Mouse (Mus musculus) CD4-positive helper T cell, adult 2 months (primary cell): ENCODE measurements around the gene Mgat5b.

Experiments used
- DNase-seq: peaks from one replicate; pipeline ENCODE4 v3.0.0-alpha.2; 2012; ENCODE audit warnings: low read depth, missing footprints, low spot score

Gene Mgat5b

DNA sequence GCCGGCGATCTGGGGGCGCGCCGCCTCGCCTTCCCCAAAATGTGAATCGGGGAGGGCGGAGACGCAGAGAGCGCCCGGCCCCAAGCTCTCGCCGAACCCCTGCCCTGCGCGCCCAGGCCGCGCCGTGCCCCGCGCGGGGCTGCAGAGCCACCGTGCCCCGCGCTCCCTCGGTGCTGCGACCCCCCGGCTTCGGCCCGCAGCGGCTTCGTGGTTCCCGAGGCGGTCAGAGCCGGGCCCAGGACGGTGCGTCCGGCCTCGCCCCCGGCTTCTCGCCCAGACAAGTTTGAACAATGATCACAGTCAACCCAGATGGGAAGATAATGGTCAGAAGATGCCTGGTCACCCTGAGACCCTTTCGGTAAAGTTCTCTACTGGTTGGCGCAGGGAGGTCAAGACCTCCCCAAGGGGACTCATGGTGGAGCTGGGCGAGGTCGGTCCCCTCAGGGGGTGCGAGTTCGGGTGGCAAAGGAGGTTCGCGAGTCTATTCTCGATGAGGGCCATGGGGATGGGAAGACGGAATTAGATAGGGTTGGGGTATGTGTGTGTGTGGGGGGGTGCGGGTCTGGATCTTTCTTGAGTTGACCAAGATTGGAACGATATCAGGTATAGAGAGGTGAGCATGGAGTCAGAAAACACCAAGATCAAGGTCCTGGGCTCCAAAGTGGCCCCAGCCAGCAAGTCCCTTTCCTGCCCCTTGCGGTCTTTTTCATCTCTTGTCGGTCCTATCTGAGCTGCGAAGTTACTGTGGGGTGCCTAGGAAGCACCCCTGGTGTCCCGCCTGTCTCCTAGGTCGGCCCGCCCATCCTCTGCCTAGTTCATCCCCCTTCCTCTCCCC, 740 bp downstream of the Mgat5b start:
- no peak for DNase-seq

DNA sequence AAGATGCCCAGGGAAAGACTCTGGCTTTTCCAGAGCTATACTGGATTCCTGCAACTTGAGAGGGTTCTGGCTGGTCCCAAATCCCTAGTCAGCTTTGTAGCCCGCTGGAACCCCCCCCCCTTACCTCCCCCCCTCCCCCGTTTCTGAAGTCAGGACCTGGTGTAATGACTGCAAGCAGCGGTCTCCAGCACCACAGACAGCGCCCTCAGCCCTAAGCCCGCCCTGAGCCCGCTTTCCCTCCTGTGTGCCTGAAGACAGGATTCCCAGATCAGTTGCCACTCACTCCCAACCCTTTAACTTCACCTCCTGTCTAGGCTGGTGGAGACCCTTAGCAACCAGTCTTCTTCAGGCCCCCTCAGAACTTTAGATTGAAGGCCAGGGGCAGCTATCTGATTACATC, 2.1 kb downstream of the Mgat5b start:
- DNase-seq, result no peak

DNA sequence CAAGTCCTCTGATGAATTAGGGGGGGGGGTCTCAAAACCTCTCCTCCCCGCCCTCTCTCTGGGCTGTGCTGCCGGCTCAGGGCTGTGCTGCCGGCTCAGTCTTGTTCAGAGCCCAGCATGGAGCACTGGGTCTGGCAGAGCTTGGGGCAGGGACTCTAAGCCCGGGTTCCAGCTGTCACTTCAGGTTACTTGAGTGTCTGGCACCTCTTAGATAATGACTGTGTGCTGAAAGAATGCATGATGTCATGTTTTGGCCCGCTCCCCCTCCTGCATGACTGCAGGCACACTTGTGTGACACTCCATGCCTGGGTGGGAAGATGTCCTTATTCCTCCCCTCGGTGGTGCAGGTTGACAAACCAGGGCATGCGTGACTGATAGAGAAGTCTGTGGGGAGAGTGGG, 3.4 kb downstream of the Mgat5b start:
- DNase-seq, result no peak

DNA sequence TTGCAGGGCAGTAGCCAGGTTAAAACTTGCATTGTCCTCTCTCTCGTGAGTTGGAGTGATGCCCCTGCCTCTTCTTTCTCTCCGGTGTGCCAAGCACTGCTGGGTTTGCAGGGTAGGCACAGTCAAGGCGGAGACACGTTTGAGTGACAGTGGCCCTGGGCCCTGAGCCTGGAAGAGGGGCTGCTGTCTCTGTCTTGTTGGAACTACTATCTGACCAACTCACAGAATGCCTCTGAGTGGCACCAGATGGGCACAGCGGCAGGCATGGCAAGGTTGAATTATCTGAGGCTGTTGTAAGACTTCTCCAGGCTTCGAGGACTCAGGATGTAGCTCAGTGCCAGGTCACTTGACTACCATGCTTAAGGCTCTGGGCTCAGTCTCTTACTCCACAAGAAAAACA, 9.4 kb downstream of the Mgat5b start:
- DNase-seq, result no peak

DNA sequence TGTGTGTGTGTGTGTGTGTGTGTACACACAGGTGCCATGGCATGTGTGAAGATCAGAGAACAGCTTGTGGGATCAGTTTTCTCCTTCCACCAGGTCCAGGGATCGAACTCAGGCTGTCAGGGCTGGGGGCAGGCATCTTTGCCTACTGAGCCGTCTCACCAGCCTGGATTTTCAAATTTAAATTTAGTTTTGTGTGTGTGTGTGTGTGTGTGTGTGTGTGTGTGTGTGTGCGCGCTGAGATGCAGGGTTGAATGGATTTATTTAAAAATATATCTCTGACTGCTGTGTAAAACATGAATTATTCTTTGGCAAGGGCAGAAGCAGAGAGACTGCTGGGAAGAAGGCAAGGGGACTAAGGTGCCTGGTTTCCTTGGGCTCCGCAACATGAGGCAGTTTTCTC, 16.2 kb downstream of the Mgat5b start:
- DNase-seq, result no peak

DNA sequence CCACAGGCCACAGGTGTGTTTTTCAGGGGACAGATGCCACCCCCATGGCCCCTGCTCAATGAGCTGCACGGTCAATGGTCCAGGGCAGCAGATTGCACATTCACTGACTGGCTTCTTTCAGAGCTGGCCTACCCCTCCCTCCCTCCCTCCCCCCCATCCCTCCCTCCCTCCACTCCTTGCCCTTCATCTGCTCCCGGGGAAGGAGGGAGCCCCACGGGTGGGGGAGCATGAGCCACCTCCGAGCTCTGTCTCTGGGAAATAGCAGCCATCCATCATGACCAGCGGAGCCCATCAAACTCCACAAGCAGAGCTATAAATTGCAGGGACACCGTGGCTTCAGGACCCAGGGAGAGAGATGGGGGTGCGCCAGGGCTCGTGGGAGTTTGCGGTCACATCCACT, 16.7 kb downstream of the Mgat5b start:
- DNase-seq, result no peak

DNA sequence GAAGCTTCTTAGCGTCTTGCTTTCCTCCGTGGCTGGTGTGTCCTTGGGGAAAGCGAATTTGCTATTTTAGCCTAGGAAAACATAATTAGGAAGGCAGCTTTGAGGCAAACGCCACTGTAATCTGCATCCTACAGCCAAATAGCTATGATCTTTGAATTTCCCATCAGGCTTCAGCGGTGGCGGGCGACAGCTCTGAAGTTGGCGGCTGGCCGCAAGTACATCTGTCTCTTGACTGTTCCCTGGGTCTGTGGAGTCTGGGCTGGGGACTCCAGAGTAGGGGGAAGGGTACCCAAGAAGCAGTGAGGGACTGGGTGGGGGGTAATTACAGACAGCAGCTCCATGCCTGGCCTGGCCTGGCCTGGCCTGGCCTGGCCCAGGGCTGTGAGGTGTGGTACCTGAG, 17.3 kb downstream of the Mgat5b start:
- DNase-seq, result no peak

DNA sequence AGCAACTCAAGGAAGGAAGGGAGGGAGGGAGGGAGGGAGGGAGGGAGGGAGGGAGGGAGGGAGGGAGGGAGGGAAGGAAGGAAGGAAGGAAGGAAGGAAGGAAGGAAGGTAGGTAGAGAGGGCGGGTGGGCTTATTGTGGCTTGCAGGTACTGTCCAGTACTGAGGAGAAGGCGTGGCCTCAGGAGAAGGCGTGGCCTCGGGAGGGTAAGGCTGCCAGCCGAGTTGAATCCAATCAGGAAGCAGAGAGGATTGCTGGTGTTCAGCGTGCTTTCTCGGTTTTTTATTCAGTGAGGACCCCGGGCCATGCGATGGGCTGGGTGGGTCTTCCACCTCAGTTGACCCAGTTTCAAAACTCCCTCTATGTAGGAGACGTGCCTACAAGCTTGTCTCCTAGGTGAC, 18.5 kb downstream of the Mgat5b start:
- DNase-seq, result no peak

DNA sequence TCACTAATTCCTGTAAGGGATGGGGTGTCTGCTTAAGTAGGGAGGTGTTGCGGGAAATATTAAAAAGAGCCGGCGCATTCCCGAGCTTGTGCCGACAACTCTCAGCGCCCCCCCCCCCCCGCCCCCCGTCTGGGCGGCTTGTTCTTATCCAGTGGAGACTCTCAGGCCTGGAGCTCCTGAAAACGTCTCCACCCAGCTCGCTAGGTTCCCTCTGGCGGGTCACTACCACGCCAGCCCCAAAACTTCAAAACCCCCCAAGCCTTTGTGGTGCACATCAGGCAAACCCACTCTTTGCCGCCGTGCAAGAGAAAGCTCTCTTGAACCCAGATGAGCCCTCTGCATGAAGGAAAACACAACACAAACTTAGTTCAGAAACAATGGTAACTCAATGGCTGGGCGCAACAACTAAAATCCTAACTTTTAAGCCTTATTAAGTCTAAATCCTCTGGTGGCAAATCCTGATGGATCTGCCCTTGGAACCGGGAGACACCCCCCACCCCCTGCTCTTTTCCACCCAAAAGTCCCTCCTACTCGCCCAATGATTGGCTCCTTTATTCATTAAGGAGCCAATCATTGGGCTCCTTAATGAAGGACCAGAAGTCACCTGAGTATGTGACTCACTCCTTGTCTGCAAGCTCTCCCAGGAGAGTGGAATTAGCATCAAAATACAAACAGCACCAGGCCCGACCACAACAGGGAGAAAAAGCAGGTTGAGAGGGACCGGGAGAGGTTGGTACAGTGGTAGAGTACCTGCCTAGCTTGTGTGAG, 21.6 kb downstream of the Mgat5b start:
- no peak for DNase-seq

DNA sequence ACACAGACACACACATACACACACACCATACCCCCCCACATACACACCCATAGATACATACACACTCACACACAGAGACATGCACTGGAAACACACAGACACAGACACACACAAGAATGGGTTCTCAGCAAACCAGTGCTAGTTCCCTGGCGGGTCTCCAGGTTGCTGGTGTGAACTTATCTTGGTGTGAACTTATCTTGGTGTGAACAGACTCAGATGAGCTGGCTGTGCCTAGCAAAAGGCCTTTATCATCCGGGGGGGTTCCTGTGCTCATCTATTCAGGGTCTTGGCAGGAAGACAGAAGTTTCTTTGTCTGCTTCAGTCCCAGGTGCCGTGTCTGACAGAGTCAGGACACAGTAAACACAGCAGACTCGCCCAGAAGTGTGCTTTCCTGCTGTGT, 25.7 kb downstream of the Mgat5b start:
- no peak for DNase-seq

DNA sequence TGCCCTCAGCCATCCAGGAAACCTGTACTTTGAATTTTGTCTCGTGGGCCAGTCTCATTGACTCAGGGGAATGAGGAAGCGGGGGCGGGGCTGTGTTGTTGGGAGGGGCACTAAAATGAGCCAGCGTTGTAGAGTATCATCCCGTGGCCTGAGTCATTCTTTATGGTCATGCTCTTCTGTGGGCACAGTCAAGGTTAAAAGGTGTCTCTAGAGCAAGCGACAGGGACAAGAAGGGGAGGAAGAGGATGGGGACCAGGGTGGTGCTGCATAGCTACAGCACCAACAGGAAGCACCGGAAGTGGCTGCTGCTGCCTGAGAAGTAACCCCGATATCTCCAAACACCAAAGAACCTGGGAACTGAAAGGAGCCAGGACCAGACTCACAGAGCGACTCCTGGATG, 31.2 kb downstream of the Mgat5b start:
- peak; percentile 35 for DNase-seq

DNA sequence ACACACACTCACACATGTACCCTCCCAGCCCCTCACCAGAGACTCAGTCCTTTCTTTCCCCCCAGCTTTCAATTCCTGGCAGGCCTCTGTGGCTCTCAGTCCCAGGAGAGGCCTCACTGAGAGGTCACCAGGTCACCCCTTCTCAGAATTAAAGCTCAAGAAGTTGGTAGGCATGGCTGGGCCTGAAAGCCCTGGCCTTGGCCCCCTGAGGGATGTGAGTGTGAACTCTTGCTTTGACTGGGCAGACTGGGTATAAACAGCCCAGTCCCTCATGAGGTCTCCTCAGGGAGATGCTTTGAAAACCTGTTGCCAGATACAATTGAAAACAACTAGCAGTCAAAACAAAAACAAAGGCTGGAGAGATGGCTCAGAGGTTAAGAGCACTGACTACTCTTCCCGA, 32.8 kb downstream of the Mgat5b start:
- no peak for DNase-seq

DNA sequence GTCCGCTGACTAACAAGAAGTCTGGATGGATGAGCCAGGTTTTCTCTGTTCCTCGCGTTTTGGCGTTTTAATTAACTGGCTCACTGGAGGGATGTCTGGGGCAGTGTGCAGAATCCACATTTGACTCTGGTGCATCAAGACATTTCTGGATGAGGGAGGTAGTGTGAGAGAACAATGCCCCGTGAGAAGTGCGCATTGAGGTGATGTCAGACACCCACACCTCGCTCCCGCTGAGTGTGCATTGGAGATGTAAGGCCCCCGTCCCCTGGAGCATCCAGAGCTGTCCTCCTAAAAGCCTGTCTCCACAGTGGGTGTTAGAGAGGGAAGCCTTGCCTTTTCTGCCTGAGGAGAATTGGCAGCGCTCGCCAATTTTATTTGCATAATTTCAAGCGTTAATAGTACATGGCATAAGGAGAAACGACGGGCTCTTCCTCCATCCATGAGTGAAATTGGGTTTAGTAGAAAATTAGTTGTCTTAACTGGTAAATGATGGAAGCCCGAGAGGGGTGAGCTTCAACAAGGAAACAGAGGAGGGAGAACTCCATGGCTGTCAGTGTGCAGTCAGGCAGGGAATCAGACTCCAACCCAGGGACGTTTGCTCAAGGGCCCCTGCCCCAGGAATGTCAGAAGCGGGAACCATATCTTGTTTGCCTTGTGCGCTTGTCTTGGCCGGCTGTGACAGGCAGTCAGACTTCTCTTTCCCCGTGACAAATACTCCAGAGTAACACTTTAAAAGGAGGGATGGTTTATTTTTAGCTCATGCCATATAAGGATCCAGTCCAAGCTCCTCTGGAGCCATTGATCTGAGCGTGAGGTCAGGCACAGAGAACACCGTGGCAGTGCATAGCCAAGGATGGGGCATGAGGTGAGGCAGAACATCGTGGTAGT, 35.8 kb downstream of the Mgat5b start:
- no peak for DNase-seq

DNA sequence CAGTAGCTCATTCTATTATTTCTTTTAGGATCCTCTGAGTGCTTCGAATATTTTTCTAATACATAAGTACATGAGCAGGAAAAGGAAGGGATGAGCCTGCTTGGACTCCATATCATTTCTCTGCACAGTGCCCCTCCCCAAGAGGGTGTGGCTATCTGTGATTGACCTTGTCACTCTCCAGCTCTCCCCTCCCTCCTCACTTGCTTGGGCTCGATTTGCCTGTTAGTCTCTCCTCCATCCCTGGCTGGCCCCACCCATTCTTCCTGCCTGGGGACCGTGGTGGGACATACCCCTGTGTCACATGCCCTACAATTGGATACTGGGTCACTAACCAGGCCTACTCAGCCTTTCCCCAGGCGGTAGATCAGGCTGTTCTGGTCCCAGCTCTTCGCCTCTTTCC, 39.9 kb downstream of the Mgat5b start:
- no peak for DNase-seq

DNA sequence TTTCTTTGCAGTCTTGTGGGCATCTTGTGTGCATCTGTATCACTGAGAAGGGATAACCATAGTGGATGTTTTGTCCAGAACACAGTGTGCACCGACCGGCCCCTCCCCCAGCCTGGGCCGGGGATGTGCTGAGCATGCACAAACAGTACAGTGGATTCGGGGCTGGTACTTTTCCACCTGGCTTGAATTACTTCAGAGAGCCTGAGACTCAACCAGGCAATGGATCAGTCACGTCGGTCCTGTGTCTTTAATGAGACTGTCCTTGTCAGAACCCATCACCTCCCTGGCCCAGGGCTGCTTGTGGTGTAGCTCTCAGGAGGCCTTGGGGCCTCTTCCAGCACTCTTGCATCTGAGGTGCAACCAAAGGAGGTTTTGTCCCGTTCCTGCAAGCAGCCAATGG, 46.4 kb downstream of the Mgat5b start:
- DNase-seq, result no peak

DNA sequence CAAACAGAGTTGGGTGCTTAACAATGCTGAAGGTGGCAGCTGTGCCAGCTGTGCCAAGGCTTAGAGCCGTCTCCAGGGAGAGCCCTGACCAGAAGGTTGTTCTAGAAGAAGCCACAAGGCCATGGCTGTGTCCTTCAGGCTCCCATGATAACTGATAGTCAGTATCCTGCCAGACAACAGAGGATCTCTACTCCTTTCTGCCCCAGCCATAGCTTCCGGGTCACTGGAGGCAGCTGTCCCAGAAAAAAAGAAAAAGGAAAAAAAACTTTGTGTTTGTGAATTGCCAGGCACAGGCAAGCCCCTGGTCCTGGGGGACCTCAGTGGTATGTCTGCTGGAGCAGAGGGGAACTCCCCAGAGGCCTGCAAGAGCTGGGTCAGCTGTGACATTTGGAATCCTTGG, 47.3 kb downstream of the Mgat5b start:
- DNase-seq, result no peak

DNA sequence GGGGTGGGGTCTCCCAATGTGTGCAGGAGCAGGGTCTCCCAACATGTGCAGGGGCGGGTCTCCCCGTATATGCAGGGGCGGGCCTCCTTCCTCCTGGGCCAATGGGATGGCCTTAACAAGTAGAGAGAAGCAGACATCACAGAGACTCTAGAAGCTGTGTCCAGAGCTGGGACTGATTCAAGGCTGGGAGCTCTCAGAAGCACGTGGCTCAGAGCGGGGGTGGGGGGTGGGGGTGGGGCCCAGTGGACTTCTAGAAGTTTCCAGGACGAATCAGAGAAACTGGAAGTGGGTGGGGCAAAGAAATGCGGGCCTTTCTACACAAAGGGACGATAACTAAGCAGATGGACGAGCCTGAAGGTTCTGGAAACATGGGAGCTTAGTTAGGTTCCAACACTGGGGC, 49.9 kb downstream of the Mgat5b start:
- no peak for DNase-seq

DNA sequence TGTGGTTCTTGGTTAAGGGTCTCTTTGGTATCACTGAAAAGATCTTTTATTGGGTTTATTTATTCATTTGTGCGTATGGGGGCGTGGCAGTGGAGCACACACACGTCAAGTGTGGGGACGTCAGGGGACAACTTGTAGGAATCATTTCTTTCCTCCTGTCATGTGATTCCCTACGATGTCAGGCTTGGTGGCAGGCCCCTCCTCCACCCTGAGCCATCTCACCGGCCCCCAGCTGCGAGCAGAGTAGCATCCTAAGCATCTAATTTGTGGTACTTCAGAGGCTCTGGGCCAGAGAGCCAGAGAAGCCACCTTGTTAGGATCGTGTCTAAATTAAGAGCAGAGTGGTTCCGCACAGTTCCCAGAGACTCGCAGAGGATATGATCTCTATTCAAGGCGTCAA, 50.8 kb downstream of the Mgat5b start:
- no peak for DNase-seq

DNA sequence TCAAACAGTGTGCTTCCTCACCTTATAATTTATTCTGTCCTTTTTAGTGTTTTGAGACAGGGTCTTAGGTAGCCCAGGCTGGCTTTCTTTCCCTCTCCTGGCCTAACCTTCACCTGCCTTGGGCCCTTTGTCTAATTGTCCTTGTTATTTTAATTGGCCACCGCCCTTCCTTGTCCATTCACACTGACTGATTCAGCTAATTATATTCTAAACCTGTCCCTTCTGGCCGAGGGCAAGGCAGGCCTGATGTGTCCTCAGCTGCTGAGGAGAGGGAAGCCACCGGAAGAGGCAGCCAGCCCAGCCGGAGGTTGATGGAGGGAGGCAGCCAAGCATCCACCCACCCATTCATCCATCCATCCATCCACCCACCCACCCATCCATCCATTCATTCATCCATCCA, 52.2 kb downstream of the Mgat5b start:
- DNase-seq, result no peak

DNA sequence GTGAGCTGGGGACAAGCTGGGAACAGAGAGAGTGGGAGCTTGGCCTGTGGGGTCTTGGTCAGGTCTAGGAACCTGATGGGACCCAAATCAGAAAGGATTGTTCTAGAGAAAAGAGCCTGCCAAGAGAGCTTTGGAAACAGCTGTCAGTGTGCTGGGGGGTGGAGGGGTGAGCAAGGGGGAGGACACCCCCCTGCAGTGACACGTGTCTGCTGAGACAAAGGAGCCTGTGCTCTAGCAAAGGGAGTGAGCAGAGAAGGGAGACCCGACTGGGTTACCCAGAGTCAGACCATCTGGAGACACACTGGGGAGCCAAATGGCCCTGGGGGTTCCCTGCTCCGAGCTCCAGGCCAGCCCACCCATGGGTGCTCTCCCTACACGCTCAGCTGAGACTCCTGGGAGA, 54.2 kb downstream of the Mgat5b start:
- DNase-seq, result no peak

DNA sequence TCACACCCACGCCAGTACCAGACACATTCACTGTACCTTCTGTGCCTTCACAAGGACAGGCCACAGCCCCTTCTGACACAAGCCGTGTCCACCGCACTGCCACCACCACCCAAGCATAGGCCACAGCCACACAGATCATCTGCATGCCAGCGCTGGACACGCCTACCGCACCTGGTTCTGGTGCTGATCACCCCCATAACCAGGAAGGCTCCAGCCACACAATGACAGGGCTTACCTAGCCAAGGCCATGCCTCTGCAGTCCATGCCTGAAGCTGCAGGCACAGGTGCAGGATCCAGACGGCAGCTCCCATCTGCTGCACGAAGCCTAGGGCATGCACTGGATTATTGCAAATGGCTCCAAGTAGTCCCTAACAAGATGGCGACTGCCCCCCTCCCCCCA, 54.8 kb downstream of the Mgat5b start:
- DNase-seq, result no peak

DNA sequence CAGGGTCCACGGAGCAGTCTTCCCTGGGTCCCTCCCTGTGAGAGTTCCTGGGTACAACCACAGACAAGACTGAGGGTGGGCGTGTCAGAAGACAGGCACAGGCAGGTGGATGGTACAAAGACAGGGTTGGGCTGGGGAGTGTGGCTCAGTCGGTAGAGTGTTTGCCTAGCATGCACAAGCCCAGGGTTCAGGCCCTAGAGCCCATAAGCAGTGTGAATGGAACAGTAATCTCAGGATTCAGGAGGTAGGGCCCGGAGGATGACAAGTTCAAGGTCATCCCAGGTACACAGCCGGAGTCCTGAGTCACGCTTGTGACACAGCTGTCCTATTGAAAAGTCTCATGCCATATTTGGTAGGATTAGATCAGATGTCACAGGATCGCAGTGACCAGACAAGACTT, 55.7 kb downstream of the Mgat5b start:
- DNase-seq, result no peak
